Mouse (Mus musculus) left cerebral cortex, adult 9 months (tissue): Measurements from ENCODE around the gene Rab37.

Source experiments
- DNase-seq, 2 experiments: peaks; one replicate each; pipeline ENCODE4 v3.0.0; 2022; ENCODE audit warnings: low spot score in 2 of 2

The Rab37 gene

DNA sequence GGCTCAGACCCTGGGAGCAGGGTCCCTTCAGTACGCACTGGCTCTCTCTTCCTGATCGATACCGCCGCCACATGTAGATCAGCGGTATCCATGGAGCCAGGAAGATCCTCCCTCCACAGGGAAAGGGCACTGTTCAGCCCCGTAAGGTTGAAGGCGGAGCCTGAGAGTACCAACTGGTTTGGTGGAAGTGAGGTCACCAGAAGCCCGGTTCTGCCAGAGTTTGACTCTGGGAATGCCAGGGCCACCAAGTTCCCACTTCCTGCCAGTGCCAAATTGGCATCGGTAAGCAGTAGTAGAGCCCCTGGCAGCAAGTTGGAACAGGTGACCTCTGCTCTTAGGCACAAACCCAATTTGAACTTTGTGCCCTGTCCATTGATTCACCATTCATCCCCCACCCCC lies 73.7 kb downstream of the Rab37 start:
- DNase-seq = peak in 1 of 2 experiments; percentile 41

DNA sequence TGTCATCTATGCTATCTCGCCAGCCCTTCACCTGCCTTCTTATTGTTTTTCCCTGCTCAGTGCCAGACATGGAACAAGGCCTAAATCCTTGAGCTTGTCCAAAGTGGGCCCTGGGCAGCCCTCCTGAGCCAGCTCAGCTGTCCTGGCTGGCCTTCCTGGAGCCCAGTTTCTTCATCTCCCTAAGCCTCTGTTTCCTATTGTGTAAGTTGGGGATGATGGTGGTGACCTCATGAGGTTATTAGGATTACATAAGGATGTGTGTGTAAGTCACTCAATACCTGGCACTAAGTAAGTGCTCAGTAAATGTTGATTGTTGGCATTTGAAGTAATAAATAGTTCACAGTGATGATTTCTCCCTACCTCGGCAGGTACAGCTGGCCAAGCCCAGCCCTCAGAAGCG lies 75.5 kb downstream of the Rab37 start:
- no peak for DNase-seq

DNA sequence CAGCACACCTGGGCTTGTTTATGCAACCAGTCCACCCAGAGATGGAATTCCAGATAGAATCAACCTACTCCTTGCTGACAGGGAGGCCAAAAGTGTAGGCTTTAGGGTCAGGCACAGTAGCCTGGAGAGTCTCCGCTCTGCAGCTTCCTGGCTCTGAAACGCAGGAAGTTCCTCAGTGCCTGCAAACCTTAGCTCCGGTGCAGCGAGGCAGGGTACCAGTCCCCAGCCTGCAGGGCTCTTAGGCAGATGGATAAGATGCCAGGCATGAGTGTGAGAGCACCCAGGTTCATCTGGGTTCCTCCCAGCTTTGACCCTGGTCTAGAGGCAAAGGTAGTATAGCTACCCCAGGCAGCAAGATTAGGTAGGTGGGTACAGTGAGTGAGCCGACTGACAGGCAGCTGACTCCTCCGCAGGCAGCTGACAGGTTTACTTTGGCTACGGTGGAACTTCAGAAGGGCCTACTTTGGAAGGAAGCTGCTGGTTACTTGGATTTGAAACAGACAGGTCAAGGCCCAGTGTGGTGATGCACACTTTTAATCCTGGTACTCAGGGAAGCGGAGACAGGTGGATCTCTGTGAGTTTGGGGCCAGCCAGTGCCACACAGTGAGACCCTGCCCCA lies 76.5 kb downstream of the Rab37 start:
- DNase-seq = no peak

DNA sequence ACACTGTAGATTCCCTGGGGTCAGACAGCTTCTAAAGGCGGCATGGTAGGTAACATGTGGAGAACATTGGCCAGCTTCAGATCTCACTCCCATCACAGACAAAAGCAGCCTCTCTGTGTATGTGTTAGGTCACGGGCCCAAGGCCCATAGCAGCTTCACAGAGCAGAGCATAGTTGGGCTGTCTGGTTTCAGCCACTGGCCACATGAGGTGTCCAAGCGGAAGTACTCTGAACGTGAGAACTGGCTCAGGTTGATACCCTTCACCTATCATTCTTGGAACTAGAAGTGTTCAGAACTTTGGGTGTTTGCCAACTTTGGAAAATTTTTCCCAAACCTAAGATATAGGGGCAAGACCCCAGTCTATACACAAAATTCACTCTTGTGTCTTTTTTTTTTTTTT lies 78.2 kb downstream of the Rab37 start:
- DNase-seq = no peak

GRCm38 (mm10) chr11:115171125-115171524 lies 79.9 kb downstream of the Rab37 start:
- no peak for DNase-seq

DNA sequence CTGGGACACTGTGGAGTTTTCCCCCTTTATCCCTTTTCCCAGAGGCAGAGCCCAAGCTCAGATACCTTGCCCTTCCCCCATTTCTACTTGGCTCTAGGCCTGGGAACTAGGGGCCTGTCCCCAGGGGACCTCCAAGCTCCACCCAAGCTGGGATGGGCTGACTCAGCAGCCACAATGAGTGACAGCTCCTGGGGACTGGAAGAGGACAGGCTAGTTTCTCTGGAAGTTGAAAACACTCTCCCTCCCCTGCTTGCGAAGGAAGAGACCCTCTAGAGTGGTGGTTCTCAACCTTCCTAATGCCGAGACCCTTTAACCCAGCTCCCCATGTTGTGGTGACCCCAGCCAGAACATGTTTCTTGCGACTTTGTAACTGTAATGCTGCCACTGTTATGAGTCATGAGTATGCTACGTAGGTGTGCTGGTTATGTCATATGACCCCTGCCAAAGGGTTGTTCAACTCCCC lies 81.6 kb downstream of the Rab37 start:
- DNase-seq = no peak

DNA sequence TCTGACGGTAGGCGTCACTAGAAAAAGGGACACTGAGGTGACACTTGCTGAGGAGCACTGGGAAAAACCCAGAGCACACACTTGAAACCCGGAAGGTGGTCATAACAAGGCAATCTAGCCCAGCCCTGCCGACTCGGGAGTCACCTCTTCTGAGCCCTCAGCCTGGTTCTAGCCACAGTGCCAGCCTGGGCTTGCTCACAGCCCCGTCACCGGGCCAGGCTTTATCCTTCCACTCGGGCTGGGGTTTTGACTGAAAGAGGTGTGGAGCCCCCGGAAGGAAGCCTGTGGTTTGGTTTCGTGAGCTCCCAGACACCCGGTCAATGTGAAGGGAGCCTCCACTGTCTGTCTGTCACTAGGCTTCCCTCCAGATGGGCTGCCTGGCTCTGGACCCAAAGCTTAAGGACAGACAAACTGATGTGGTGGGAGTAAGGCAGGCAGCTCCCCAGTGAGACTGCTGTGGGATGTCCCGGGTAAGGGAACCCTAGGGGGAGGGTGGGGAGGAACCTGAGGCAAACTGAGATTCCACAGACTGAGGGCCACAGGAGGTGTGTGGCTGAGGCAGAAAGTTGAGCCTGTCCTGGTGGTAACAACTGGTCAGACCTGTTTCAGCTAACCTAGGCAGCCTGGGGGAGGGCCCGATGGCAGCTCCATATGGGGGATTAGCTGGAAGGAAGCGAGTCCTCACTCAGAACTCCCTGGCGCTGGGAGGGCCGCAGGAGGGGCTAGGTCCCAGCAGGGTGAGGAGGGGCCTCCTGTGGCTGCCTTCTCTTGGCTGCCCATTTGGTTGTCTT lies 82.5 kb downstream of the Rab37 start:
- no peak for DNase-seq

DNA sequence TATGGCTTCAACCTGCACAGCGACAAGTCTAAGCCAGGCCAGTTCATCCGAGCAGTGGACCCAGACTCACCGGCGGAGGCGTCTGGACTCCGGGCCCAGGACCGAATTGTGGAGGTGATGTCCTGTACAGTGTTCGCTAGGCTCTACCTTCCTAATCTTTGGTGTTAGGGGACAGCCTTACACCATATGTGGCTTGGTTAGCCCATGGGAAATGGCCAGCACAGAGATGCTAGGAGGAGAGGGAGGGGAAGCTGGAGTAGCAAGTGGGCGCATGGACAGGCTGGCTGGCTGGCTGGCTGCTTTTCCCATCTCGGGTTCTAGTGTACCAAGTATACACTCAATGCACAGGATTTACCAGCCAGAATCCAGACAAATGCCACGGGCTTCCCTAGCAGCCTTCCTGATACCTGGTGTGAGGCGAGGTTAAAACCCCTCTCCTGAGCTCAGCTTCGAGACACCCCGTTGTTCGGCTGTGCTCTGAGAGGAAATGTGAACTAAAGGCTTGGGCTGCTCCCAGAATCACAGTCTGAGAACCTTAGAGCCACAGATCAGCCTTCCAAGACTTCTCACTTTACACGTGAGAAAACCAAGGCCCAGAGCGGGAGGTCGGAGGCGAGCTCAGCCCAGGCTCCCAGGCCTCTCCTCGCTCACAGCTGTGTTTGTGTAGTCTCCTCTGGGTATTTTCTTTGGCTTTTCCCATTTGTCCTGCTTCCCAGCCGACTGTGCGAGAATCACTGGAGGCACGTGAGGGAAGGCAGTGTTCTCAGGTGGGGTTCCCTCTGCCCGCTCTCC lies 85.4 kb downstream of the Rab37 start:
- DNase-seq = no peak

- no peak for DNase-seq
These were observed 86.4 kb downstream of the Rab37 start for GRCm38 (mm10) chr11:115177559-115178195.

GRCm38 (mm10) chr11:115178766-115179165 lies 87.5 kb downstream of the Rab37 start:
- DNase-seq = no peak

GRCm38 (mm10) chr11:115179191-115179590 lies 88.0 kb downstream of the Rab37 start:
- DNase-seq = no peak

- DNase-seq = no peak
These were observed 88.7 kb downstream of the Rab37 start for GRCm38 (mm10) chr11:115179881-115180280.

GRCm38 (mm10) chr11:115181913-115182638 lies 90.8 kb downstream of the Rab37 start:
- peak in 1 of 2 experiments; percentile 70 for DNase-seq

GRCm38 (mm10) chr11:115184973-115185372 lies 93.7 kb downstream of the Rab37 start:
- no peak for DNase-seq

DNA sequence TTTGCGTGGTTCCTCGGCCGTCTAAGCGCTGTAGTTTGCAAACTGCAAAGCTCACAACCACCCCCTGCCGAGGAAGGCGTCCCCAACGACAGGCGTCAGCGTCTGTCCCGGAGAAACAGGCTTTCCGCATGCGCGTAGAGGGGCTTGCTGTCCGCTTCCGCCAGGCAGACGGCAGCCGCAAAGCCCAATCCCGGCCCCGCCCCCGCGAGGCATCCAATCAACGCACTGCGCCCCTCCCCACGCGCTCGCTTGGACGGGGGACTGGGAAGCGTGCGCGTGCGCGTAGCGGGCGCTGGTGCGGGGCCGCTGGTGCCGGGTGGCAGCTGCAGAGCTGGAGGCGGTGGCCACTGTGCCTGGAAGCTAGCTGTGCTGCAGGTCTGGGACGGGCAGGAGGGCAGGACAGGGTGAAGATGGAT lies 96.0 kb downstream of the Rab37 start, which contains the start of gene Tmem104:
Gene Tmem104, plus strand, starts transcription at position 264 of the 416 bp plus-strand sequence.
- DNase-seq = peak; percentile 96 to 99

GRCm38 (mm10) chr11:115187693-115188092 lies 96.5 kb downstream of the Rab37 start, which contains the start of gene Nat9:
Nat9 (minus strand) TSS chr11:115187859.
- DNase-seq = no peak

DNA sequence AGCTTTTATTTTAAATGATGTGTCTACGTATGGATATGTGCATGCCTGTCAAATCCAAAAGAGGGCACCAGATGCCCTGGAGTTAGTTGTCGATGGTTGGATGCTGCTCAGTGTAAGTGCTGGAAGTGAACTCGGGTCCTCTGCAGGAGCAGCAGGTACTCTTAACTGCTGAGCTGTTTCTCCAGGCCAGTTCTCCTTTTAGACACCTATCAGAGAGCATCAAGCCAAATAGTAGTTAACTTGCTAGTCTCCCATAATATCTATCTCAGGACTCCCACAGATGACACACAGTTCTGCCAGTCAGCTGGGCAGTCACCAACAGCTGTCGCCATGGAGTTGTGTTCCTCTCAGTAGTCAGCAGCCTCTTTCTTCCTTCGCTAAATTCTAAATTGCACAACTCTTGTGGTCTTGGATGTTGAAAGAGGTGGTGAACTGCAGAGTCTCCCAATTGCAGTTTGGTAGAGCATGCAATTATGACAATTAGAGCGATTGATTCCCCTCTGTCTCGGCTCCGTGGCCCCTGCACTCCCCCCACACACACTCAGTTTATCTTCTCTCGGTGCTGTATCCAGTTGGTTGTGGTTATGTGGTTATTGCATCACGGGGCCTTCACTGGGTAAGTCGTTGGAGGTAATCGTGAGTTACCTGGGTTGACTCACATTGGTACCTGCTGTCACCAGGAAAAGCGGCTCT lies 97.5 kb downstream of the Rab37 start:
- DNase-seq = no peak

- DNase-seq = no peak
These were observed 98.1 kb downstream of the Rab37 start for GRCm38 (mm10) chr11:115189304-115189703.

DNA sequence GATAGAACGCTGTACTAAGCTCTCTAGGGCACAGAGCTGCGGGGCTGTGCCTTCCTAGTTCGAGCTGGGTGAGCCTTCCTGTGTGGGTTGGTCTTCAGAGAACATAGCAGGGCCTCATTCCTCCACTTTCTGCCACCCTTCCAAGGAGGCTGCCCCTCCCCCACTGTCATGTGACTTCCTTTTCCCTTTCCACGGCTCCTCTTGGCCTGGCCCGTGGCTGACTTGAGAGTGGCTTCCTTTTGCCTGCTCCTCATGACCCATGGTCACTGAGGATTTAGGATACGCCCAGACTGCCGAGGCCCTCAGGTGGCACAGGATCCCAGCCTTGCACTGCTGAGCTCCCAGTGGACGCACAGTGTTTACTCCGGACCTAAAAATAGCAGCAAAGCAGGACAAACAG lies 100.9 kb downstream of the Rab37 start:
- no peak for DNase-seq

- DNase-seq = no peak
These were observed 103.5 kb downstream of the Rab37 start for GRCm38 (mm10) chr11:115194693-115195092.
